Mouse (Mus musculus) cerebellum, adult 2 months (tissue): Measurements from ENCODE around the gene Exoc6. TPM values are rescaled to one million over a fixed set of nuclear protein-coding genes. Genes with fewer than 3 reads are reported as not detected.

Source experiments
- DNase-seq, 2 experiments: peaks; one replicate each; pipeline ENCODE4 v3.0.0; 2021
- H3K27ac ChIP-seq: fragments of 200-500 bp; 2 replicates; pipeline ENCODE4 v1.5.1; 2012; ENCODE audit warnings: low read length, control low read depth, inconsistent platforms; ENCODE audit not compliant: insufficient read depth
- H3K27me3 ChIP-seq: fragments of 200-500 bp; 2 replicates; pipeline ENCODE4 v1.6.1; 2012; ENCODE audit warnings: inconsistent platforms, mild to moderate bottlenecking, low read length, moderate library complexity; ENCODE audit not compliant: control insufficient read depth, insufficient read depth
- H3K4me1 ChIP-seq: fragments of 200-500 bp; 2 replicates; pipeline ENCODE4 v1.6.1; 2011; ENCODE audit warnings: low read length; ENCODE audit not compliant: control insufficient read depth, insufficient read depth
- H3K4me3 ChIP-seq: fragments of 200-500 bp; replicated peaks from 2 replicates; pipeline ENCODE3; 2011; ENCODE audit warnings: mild to moderate bottlenecking, low read depth, low read length, control low read depth; ENCODE audit not compliant: insufficient read depth
- CTCF ChIP-seq: fragments of 200-500 bp; IDR thresholded peaks from 2 replicates; pipeline ENCODE4 v1.5.1; 2011; ENCODE audit warnings: low read depth, mild to moderate bottlenecking, control low read depth, low read length, moderate library complexity, borderline replicate concordance; ENCODE audit not compliant: insufficient read depth
- POLR2A ChIP-seq: fragments of 200-500 bp; IDR thresholded peaks from 2 replicates; pipeline ENCODE4 v1.6.1; 2011; ENCODE audit warnings: low read length, control low read depth, borderline replicate concordance; ENCODE audit not compliant: insufficient read depth
- WGBS: fragments of 180-500 bp; shearing (Covaris S2); methylation state at CpG from one replicate; pipeline ENCODE4 v1.1.7; 2018; 5-methylcytosine and 5-hydroxymethylcytosine counted together
- polyA plus RNA-seq: library from polyadenylated mRNA; depleted of rRNA; stranded (reverse); fragments of >200 nt; gene quantifications from 2 replicates; pipeline ENCODE4 v1.2.3, GENCODE M21; 2012

Exoc6 gene
- polyA plus RNA-seq, 1 experiment: 12.8 TPM

DNA sequence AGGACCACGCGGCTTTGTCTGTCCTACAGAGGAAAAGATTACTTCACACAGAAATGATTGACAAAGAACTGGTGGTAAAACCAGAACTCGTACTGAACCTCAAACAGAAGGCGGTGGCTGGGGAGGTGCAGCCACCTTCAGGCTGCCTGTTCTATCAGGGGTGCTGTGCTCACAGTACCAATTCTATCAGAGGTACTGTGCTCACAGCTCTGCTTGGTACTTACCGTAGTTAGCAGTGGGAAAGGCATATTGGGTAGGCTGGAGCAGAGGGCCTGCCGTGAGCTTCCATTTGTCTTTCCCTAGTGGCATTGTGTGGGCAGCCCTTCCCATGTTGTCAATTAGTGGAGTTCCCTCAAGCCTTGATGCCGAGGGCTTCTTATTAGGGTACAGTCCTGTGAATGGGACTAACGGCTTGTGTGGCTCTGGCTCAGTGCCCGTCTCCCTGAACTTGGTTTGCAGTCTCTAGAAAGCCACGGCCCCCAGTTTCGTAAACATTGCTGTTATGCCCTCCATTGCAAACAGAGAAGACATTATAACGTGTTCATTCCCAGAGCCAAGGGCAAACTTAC lies 19.1 kb downstream of the Exoc6 start:
- no peak for DNase-seq
- no peak overlapping the region for H3K4me3 ChIP-seq
- H3K27me3 ChIP-seq: no peaks in the 10 kb centered on the region
- no peaks in the 10 kb centered on the region for H3K4me1 ChIP-seq
- TF ChIP-seq CTCF (no peak), POLR2A (no peak)
- no peak overlapping the region for H3K27ac ChIP-seq
- 66% methylated on average over 12 of the region's 12 CpGs for WGBS

DNA sequence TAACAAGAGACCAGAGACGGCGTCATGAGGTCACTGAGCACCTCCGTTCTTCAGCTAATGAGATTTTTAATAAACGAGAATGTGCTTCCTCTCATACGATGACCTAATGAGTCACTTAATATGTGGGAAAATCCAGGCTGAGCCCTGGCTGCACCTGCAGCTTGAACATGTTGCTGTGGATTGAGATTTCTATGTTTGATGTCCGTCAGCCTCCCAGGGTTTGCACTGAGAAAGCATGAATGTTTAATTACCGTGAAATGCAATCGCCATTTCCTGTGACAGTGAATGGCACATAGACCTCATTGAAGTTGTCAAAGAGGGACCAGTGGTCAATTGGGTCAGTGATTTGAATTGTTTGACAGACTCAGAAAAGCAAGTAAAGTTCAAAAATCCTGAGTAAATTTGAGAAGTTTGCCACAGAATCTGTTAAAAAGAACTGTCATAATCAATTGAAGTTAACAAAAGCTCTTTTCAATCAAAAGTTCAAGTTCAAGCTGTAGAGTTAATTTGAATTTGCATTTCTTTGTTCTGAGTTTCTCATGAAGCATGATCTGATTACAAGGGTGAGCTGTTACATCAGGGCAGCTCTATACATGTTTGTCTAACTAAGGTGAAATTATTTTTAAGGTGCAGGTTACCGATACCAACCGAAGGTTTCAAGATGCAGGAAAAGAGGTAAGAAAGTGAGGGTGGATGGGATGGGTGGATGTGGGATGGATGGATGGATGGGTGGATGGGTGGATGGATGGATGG lies 20.9 kb downstream of the Exoc6 start:
- Histone ChIP-seq H3K4me3 (no peak overlapping the region), H3K27me3 (no peaks in the 10 kb centered on the region), H3K4me1 (no peaks in the 10 kb centered on the region), H3K27ac (no peak overlapping the region)
- TF ChIP-seq CTCF (no peak), POLR2A (no peak)
- 52% methylated on average over 10 of the region's 10 CpGs for WGBS
- DNase-seq: no peak

DNA sequence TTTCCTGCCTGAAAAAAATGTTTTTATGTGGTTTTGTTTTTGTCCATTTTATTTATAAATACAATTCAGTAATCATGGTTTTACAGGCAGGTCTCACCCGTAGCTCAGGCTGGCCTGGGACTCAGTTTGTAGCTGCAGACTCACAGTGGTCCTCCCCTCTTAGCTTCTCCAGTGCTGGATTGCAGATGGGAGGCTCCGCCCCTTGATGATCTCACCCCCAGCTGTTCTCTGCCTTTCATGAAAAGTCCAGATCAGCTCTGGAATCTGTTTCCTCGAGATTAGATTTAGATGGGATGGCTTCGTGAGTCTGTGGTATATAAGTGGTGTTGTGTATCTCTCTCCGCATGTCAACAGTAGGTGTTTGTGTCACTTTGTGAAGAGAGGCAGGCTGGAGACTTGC lies 24.6 kb downstream of the Exoc6 start:
- TF ChIP-seq CTCF: no peak
- TF ChIP-seq POLR2A: no peak
- 67% methylated on average over 5 of the region's 5 CpGs for WGBS
- DNase-seq: no peak

DNA sequence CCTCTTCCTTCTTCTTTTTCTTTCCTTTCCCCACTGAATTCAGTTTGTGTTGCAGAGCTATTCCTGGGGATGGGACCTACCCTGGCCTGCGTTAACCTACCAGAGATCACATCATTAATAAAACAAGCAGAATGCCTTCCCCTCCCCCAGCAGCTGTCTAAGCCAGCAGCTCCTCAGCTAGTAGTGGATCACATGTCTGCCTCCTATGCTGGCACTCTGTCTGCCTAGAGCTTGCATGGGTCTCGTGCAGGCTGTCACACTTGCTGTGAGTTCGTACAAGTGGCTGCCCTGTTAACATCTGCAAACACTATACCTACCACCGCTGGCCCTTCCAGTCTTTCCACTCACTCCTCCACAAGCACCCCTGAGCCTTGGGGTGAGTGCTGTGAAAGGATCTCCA lies 29.4 kb downstream of the Exoc6 start:
- no peak for DNase-seq
- Histone ChIP-seq H3K4me1 (no peaks in the 10 kb centered on the region), H3K27ac (no peak overlapping the region), H3K4me3 (no peak overlapping the region), H3K27me3 (no peaks in the 10 kb centered on the region)
- WGBS: 58% methylated on average over 4 of the region's 4 CpGs
- TF ChIP-seq POLR2A (no peak), CTCF (no peak)

More for the DNA sequence above, 24.6 kb downstream of the Exoc6 start:
- H3K4me3 ChIP-seq: no peak overlapping the region
- H3K27ac ChIP-seq: no peak overlapping the region
- no peaks in the 10 kb centered on the region for H3K27me3 ChIP-seq
- no peaks in the 10 kb centered on the region for H3K4me1 ChIP-seq

DNA sequence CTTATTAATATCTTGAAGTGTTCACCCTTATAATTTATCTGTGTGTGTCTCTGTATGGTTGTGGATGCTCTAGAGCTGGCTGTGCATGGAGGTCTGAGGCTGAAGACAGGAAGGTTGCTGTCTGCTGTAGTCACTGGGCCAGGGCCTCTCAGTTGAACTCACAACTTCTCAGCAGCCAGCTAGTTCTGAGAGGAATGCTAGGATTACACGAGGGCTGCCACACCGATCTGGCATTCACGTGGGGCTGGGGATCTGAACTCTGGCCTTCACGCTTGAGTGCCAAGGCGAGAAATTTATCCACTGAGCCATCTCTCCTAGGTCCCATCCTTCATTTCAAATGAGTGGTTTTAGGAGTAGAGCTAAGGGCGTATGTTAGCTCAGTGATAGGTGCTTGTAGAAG lies 30.2 kb downstream of the Exoc6 start:
- TF ChIP-seq POLR2A: no peak

DNA sequence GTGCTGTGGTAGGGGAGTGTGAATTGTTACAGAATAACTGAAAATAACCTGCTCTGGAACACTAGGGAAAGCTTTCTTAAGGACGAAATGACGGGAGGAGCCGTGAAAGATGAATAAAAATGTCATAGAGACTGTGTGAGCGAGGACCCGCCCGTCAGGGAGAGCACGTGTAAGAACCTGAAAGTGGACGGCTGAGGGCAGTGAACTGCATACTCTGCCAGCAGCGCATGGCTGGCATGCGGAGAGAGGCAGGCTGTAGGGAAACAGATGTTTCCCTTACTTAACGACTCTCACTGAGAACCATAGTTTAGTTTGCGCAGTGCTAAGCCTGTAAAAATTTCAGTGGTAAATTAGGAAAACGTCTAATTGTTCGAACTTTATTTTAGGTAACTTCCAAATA lies 35.0 kb downstream of the Exoc6 start:
- Histone ChIP-seq H3K4me1 (no peaks in the 10 kb centered on the region), H3K4me3 (no peak overlapping the region), H3K27ac (no peak overlapping the region), H3K27me3 (no peaks in the 10 kb centered on the region)
- DNase-seq: no peak
- WGBS: 46% methylated on average over 14 of the region's 14 CpGs
- TF ChIP-seq POLR2A: no peak
- no peak for TF ChIP-seq CTCF

More for the DNA sequence above, 30.2 kb downstream of the Exoc6 start:
- DNase-seq: no peak
- H3K4me3 ChIP-seq: no peak overlapping the region
- H3K27me3 ChIP-seq: no peaks in the 10 kb centered on the region
- H3K27ac ChIP-seq: no peak overlapping the region
- no peaks in the 10 kb centered on the region for H3K4me1 ChIP-seq
- WGBS: 63% methylated on average over 6 of the region's 6 CpGs

DNA sequence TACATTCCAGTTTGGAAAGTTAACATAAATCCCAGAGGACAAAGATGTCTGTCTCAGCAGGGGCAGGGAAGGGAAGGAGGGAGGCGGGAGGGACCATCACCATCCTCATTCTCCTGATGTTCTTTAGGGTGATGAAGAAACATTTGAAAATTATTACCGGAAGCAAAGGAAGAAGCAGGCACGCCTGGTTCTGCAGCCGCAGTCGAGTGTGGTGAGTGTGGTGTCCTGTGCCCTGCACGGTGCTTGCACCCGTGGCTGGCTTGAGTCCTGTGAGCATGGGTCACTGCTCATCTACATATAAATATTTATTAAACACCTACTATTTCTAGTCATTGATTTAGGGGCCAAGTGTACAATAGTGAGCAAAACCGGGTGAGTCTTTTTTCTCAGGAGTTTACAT lies 35.5 kb downstream of the Exoc6 start:
- no peaks in the 10 kb centered on the region for H3K4me1 ChIP-seq
- no peak overlapping the region for H3K27ac ChIP-seq
- no peaks in the 10 kb centered on the region for H3K27me3 ChIP-seq
- DNase-seq: no peak
- TF ChIP-seq POLR2A (no peak), CTCF (no peak)
- no peak overlapping the region for H3K4me3 ChIP-seq
- WGBS: 82% methylated on average over 8 of the region's 8 CpGs

DNA sequence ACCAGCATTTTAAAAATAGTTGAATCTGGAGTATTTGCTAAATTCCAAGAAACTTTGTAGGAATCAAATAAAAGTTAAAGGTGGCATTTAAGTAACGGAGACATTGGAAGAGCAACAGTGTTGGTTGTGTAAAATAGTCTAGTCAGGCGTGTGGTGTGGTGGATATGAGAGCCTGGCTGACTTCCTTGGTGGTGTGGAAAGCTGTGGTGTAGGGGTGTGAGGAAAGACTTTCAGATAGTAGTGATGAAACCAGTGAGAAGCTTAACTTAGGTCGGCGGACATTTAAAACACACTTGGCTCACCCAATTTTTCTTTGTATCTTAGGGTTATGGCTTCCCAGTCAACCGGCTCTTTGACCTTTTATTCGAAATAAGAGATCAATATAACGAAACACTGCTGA lies 40.3 kb downstream of the Exoc6 start:
- Histone ChIP-seq H3K27ac (no peak overlapping the region), H3K27me3 (no peaks in the 10 kb centered on the region), H3K4me1 (no peaks in the 10 kb centered on the region), H3K4me3 (no peak overlapping the region)
- TF ChIP-seq POLR2A (no peak), CTCF (no peak)
- 95% methylated on average over 7 of the region's 7 CpGs for WGBS
- no peak for DNase-seq
